Mouse (Mus musculus) neural tube, embryonic 15.5 days (tissue): ENCODE measurements around the gene Ttn. TPM values are rescaled to one million over a fixed set of nuclear protein-coding genes. Genes with fewer than 3 reads are reported as not detected.

Experiments used
- ATAC-seq: fragments of 200-750 bp; cut with Nextera tagmentation; 2 replicates; pipeline ENCODE4 v1.8.0; 2017; ENCODE audit warnings: mild to moderate bottlenecking, moderate TSS enrichment, moderate library complexity; ENCODE audit not compliant: low FRiP score
- H3K27ac ChIP-seq: fragments of 300-500 bp; sonication (generic); replicated peaks from 2 replicates; pipeline ENCODE4 v1.5.1; 2015; ENCODE audit warnings: mild to moderate bottlenecking, inconsistent platforms
- H3K27me3 ChIP-seq: fragments of 300-500 bp; sonication (generic); replicated peaks from 2 replicates; pipeline ENCODE4 v1.6.1; 2015; ENCODE audit warnings: inconsistent platforms
- H3K36me3 ChIP-seq: fragments of 300-500 bp; sonication (generic); 2 replicates; pipeline ENCODE4 v1.6.1; 2015; ENCODE audit warnings: inconsistent platforms
- H3K4me1 ChIP-seq: fragments of 300-500 bp; sonication (generic); 2 replicates; pipeline ENCODE4 v1.6.1; 2015; ENCODE audit warnings: inconsistent platforms
- H3K4me2 ChIP-seq: fragments of 300-500 bp; sonication (generic); 2 replicates; pipeline ENCODE4 v1.6.1; 2015; ENCODE audit warnings: inconsistent platforms, mild to moderate bottlenecking, moderate library complexity
- H3K4me3 ChIP-seq: fragments of 300-500 bp; sonication (generic); replicated peaks from 2 replicates; pipeline ENCODE4 v1.5.1; 2015; ENCODE audit warnings: mild to moderate bottlenecking, inconsistent platforms
- H3K9ac ChIP-seq: fragments of 300-500 bp; sonication (generic); replicated peaks from 2 replicates; pipeline ENCODE4 v1.6.1; 2015; ENCODE audit warnings: mild to moderate bottlenecking, inconsistent platforms
- H3K9me3 ChIP-seq: fragments of 300-500 bp; sonication (generic); replicated peaks from 2 replicates; pipeline ENCODE4 v1.6.1; 2016; ENCODE audit warnings: inconsistent platforms
- WGBS: fragments of 180-500 bp; shearing (Covaris S2); methylation state at CpG from one replicate; pipeline ENCODE4 v1.1.7; 2015; ENCODE audit warnings: mixed read lengths; 5-methylcytosine and 5-hydroxymethylcytosine counted together
- polyA plus RNA-seq: library from polyadenylated mRNA; unstranded; fragments of >200 nt; fragmentation: Nextera tagmentation; extraction: Ambion mirVana; gene quantifications from 2 replicates; pipeline ENCODE4 v1.2.1, GENCODE M21; 2015

Gene Ttn
- polyA plus RNA-seq, 1 experiment from 2014 or later: 14.1 TPM

DNA sequence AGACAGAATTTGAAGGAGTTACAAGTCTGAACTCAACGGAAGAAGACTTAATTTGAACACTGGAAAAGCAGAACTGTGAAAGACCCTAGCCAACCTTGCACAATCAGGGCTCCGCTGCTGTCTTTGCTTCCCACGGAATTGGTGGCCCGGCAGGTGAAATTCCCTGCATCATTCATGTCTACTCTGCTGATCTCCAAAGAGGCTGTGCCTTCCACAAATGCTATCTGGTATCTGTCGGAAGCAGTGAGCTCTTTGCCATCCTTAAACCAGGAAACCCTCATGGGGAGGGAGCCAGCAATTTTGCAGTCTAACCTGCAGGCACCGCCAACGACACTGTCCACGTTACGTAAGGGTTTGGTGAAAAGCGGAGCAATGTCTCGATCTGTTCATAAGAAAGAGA, 82.5 kb downstream of the Ttn start:
- no peak for ATAC-seq
- Histone ChIP-seq H3K27ac (no peak overlapping the region), H3K4me1 (no peaks in the 10 kb centered on the region), H3K9ac (no peak overlapping the region), H3K4me3 (no peak overlapping the region), H3K4me2 (no peak overlapping the region), H3K9me3 (no peaks in the 10 kb centered on the region), H3K36me3 (no peaks in the 10 kb centered on the region), H3K27me3 (no peaks in the 10 kb centered on the region)
- 93% methylated on average over 11 of the region's 11 CpGs for WGBS

- 92% methylated on average over 8 of the region's 8 CpGs for WGBS
- no peak overlapping the region for H3K4me2 ChIP-seq
- H3K27me3 ChIP-seq: no peaks in the 10 kb centered on the region
- H3K4me3 ChIP-seq: no peak overlapping the region
- no peak for ATAC-seq
- no peak overlapping the region for H3K9ac ChIP-seq
- no peaks in the 10 kb centered on the region for H3K36me3 ChIP-seq
- H3K4me1 ChIP-seq: no peaks in the 10 kb centered on the region
- no peaks in the 10 kb centered on the region for H3K9me3 ChIP-seq
- no peak overlapping the region for H3K27ac ChIP-seq
These were observed 85.4 kb downstream of the Ttn start for GRCm38 (mm10) chr2:76896990-76897389.

- no peak for ATAC-seq
- H3K9ac ChIP-seq: no peak overlapping the region
- 93% methylated on average over 4 of the region's 4 CpGs for WGBS
- H3K9me3 ChIP-seq: no peaks in the 10 kb centered on the region
- H3K27ac ChIP-seq: no peak overlapping the region
- H3K4me3 ChIP-seq: no peak overlapping the region
- no peaks in the 10 kb centered on the region for H3K27me3 ChIP-seq
- no peaks in the 10 kb centered on the region for H3K36me3 ChIP-seq
- no peaks in the 10 kb centered on the region for H3K4me1 ChIP-seq
- no peak overlapping the region for H3K4me2 ChIP-seq
These were observed 87.0 kb downstream of the Ttn start for GRCm38 (mm10) chr2:76895327-76895726.

DNA sequence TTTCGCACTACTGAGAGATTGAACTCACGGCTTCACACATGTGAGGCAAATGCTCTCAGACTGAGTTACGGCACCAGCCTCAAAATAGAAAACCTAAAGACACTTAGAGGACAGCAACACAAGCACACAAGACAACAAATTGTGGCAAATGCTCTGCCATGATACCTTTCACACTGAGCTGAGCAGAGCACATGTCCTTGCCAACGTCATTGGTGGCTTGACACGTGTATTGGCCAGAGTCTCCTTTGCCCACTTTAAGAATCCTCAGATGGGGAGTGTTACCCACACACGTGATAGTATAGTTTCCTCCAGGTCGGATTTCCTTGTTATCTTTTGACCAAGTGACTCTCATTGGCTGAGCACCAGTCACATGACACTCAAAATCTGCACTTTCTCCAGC, 93.6 kb downstream of the Ttn start:
- Histone ChIP-seq H3K27ac (no peak overlapping the region), H3K27me3 (no peaks in the 10 kb centered on the region), H3K4me3 (no peak overlapping the region), H3K36me3 (no peaks in the 10 kb centered on the region), H3K9ac (no peak overlapping the region), H3K9me3 (no peaks in the 10 kb centered on the region), H3K4me1 (no peaks in the 10 kb centered on the region), H3K4me2 (no peak overlapping the region)
- WGBS: 88% methylated on average over 7 of the region's 7 CpGs
- no peak for ATAC-seq

DNA sequence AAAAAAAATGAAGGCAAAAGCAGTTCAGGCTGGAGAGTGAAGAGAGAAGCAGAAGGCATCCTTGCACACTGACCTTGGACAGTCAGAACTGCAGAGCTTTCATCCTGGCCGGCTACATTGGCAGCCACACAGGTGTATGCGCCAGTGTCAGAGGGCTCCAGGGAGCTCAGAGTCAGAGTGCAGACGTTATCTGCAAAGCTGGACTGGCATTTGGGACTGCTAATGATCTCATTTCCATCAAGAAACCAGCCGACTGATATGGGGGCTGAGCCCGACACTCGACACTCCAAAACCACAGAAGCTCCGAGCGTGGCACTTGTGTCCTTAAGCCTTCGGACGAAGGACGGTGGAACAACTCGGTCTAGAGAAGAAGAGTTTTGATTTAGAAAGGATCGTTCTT, 96.5 kb downstream of the Ttn start:
- no peak for ATAC-seq
- no peak overlapping the region for H3K9ac ChIP-seq
- H3K4me2 ChIP-seq: no peak overlapping the region
- H3K27me3 ChIP-seq: no peaks in the 10 kb centered on the region
- H3K36me3 ChIP-seq: no peaks in the 10 kb centered on the region
- H3K9me3 ChIP-seq: no peaks in the 10 kb centered on the region
- no peak overlapping the region for H3K4me3 ChIP-seq
- H3K27ac ChIP-seq: no peak overlapping the region
- H3K4me1 ChIP-seq: no peaks in the 10 kb centered on the region
- WGBS: 89% methylated on average over 13 of the region's 13 CpGs

GRCm38 (mm10) chr2:76881406-76881805, 100.9 kb downstream of the Ttn start:
- WGBS: 90% methylated on average over 12 of the region's 12 CpGs
- Histone ChIP-seq H3K9me3 (no peaks in the 10 kb centered on the region), H3K27ac (no peak overlapping the region), H3K4me1 (no peaks in the 10 kb centered on the region), H3K4me3 (no peak overlapping the region), H3K4me2 (no peak overlapping the region), H3K27me3 (no peaks in the 10 kb centered on the region), H3K36me3 (no peaks in the 10 kb centered on the region), H3K9ac (no peak overlapping the region)
- no peak for ATAC-seq

DNA sequence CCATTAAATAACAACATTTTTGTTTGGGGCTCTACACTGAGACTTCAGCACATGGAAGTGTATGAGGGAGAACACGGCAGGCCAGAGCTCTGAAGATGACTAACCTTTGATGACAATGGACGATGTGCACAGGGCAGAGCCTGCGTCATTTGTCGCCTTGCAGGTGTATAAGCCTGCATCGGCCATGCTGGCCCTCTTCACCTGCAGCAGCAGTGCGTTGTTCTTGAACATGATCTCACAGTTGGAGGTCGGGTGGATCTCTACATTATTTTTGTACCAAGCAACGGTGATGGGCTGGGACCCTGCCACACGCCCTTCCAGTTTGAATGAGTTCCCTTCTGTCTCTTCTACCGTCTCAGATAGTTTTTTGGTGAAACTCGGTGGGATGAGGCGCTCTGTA, 106.8 kb downstream of the Ttn start:
- Histone ChIP-seq H3K9me3 (no peaks in the 10 kb centered on the region), H3K36me3 (no peaks in the 10 kb centered on the region)

GRCm38 (mm10) chr2:76866928-76867327, 115.4 kb downstream of the Ttn start:
- Histone ChIP-seq H3K4me2 (no peak overlapping the region), H3K4me1 (no peaks in the 10 kb centered on the region), H3K27ac (no peak overlapping the region), H3K9me3 (no peaks in the 10 kb centered on the region), H3K9ac (no peak overlapping the region), H3K27me3 (no peaks in the 10 kb centered on the region), H3K4me3 (no peak overlapping the region), H3K36me3 (no peaks in the 10 kb centered on the region)
- ATAC-seq: no peak
- 18% methylated on average over 4 of the region's 4 CpGs for WGBS

More for the DNA sequence above, 106.8 kb downstream of the Ttn start:
- 94% methylated on average over 12 of the region's 12 CpGs for WGBS
- no peak for ATAC-seq
- no peaks in the 10 kb centered on the region for H3K27me3 ChIP-seq
- H3K9ac ChIP-seq: no peak overlapping the region
- no peaks in the 10 kb centered on the region for H3K4me1 ChIP-seq
- no peak overlapping the region for H3K4me3 ChIP-seq
- no peak overlapping the region for H3K27ac ChIP-seq
- no peak overlapping the region for H3K4me2 ChIP-seq

DNA sequence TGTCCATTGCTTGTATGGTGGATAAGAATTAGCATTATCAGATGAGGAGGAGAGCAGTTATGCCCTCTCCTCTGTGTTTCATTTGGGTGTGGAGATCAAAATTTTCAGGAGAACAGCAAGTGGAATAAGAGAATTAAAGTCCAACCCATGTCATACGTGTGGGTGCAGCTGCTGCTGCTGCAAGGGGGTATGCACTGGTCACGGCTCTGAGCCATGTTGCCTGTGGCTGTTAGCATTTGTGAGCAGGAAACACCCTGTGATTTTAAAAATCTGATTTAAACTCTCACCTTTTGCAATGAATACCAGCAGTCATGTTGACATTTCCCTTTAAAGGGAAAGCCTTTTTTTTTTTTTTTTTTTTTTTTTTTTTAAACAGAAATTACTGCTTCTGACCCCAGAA, 116.8 kb downstream of the Ttn start:
- Histone ChIP-seq H3K4me2 (no peak overlapping the region), H3K4me3 (no peak overlapping the region), H3K9ac (no peak overlapping the region), H3K27me3 (no peaks in the 10 kb centered on the region), H3K4me1 (no peaks in the 10 kb centered on the region), H3K9me3 (no peaks in the 10 kb centered on the region), H3K27ac (no peak overlapping the region), H3K36me3 (no peaks in the 10 kb centered on the region)
- 89% methylated on average over 2 of the region's 2 CpGs for WGBS
- no peak for ATAC-seq

DNA sequence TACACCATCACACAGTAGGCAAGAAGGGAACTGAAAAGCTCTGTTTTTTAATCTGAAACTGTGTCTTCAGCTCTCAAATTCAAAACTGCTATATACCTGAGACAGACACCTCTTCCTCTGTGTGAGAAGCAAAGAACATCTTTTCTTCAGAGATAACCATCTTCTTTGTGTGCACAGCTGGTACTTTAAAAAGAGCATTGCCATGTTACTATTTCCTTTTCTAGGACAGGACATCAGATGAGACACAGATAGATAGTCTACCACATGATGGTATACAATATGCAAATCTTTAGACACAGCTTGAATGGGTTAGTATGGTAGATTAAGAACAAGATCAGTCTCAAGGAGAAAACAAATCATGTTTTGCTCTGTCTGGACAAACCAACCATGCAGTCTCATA, 121.0 kb downstream of the Ttn start:
- Histone ChIP-seq H3K4me1 (no peaks in the 10 kb centered on the region), H3K4me3 (no peak overlapping the region), H3K27ac (no peak overlapping the region), H3K9me3 (no peaks in the 10 kb centered on the region), H3K36me3 (no peaks in the 10 kb centered on the region), H3K27me3 (no peaks in the 10 kb centered on the region), H3K4me2 (no peak overlapping the region), H3K9ac (no peak overlapping the region)
- no peak for ATAC-seq

- 92% methylated on average over 4 of the region's 4 CpGs for WGBS
- no peaks in the 10 kb centered on the region for H3K9me3 ChIP-seq
- no peak overlapping the region for H3K4me2 ChIP-seq
- no peaks in the 10 kb centered on the region for H3K27me3 ChIP-seq
- no peak overlapping the region for H3K27ac ChIP-seq
- H3K4me1 ChIP-seq: no peaks in the 10 kb centered on the region
- no peak overlapping the region for H3K9ac ChIP-seq
- ATAC-seq: no peak
- H3K4me3 ChIP-seq: no peak overlapping the region
- H3K36me3 ChIP-seq: no peaks in the 10 kb centered on the region
These were observed 132.3 kb downstream of the Ttn start for GRCm38 (mm10) chr2:76850066-76850465.

DNA sequence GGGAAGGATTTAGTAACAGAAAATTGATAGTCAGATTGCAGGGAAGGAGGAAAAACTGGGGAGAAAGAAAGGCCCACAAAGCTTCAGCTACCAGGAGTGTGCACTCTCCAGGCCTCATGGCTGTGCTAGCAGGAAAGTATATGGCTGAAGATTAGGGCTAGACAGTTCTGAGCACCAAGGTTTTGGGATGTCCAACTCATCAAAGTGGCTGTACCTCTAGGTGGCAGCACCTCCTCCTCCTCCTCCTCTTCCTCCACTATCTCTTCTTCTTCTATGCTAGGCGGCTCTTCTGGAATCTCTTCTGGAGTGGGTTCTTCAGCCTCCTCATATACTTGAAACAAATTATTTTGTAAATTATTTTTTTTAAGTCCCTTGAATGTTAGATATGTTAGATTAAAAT, 139.2 kb downstream of the Ttn start:
- no peak overlapping the region for H3K27ac ChIP-seq
- H3K9me3 ChIP-seq: no peaks in the 10 kb centered on the region
- no peaks in the 10 kb centered on the region for H3K4me1 ChIP-seq
- 85% methylated on average over 1 of the region's 1 CpGs for WGBS
- ATAC-seq: no peak
- no peak overlapping the region for H3K9ac ChIP-seq
- no peak overlapping the region for H3K4me3 ChIP-seq
- H3K4me2 ChIP-seq: no peak overlapping the region
- H3K27me3 ChIP-seq: no peaks in the 10 kb centered on the region
- H3K36me3 ChIP-seq: no peaks in the 10 kb centered on the region

DNA sequence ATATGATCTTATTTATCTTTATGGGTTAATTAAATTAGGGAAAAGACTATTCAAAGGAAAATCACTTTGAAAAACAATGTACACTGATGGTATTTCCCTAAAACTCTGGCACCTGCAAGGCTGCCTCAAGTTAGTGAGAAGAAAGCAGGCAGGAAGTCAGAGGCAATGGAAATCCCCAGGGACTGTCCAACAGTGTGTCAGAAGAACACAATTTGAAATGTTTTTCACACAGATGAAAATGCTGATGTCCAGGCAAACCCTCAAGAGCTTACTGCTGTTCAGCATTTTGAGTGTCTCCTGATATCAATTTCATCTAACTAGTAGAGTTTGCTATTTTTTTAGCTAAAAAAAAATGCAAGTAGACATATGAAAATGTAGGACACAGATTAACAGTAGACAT, 161.9 kb downstream of the Ttn start:
- no peak overlapping the region for H3K4me3 ChIP-seq
- no peak overlapping the region for H3K27ac ChIP-seq
- no peak overlapping the region for H3K4me2 ChIP-seq
- H3K9me3 ChIP-seq: no peaks in the 10 kb centered on the region
- H3K9ac ChIP-seq: no peak overlapping the region
- no peak for ATAC-seq
- H3K4me1 ChIP-seq: no peaks in the 10 kb centered on the region
- H3K36me3 ChIP-seq: no peaks in the 10 kb centered on the region
- H3K27me3 ChIP-seq: no peaks in the 10 kb centered on the region
